Mouse (Mus musculus): ENCODE data around the gene Hand1.

DNA sequence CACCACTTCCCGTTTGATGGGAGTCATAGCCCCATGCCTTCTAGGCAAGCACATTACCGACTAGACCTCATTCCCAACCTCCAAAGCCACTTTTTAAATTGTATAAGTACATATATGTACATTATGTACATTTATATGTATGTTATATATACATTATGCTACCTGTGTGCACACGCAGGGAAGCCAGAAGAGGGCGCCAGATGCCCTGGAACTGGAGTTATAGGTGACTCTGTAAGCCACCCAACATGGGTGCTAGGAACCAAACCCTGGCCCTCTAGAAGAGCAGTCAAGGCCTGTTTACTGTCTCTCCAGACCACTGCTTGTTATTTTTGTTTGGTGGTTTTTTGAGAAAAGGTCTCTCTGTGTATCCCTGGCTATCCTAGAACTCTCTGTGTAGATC lies 14.4 kb downstream of the Hand1 start:
- TF ChIP-seq CTCF (IDR thresholded peaks at IDR 0.05; ENCODE audit: borderline replicate concordance, insufficient read depth, low read depth, low read length) (no peak), POLR2A (IDR thresholded peaks at IDR 0.05; ENCODE audit: borderline replicate concordance, insufficient read depth, low read length) (no peak)

Data from cerebellum, adult 2 months (tissue).